Mouse (Mus musculus) C2C12 (cell line): ENCODE data around the gene Cog1. TPM values are rescaled to one million over a fixed set of nuclear protein-coding genes. Genes with fewer than 3 reads are reported as not detected.

Experiments used
- H3K27me3 ChIP-seq: one replicate; pipeline ENCODE4 v1.6.1; 2011; ENCODE audit not compliant: control insufficient read depth, insufficient read depth, insufficient read length
- H3K36me3 ChIP-seq: one replicate; pipeline ENCODE4 v1.6.1; 2011; ENCODE audit not compliant: control insufficient read depth, insufficient read depth
- H3K4me3 ChIP-seq: one replicate; pipeline ENCODE4 v1.5.1; 2011; ENCODE audit warnings: mild to moderate bottlenecking, control low read depth; ENCODE audit not compliant: poor library complexity, insufficient read depth, severe bottlenecking
- H3K79me2 ChIP-seq: one replicate; pipeline ENCODE4 v1.6.1; 2011; ENCODE audit not compliant: control insufficient read depth, insufficient read depth
- H3K79me3 ChIP-seq: one replicate; pipeline ENCODE4 v1.6.1; 2011; ENCODE audit warnings: low read depth, control low read depth
- H3ac ChIP-seq: one replicate; pipeline ENCODE3; 2011; ENCODE audit warnings: low read depth; ENCODE audit not compliant: control insufficient read depth, insufficient read length
- CEBPB ChIP-seq: IDR thresholded peaks from one replicate; pipeline ENCODE4 v1.6.1; 2011; ENCODE audit warnings: low read depth, mild to moderate bottlenecking, control low read depth, moderate library complexity
- CTCF ChIP-seq: IDR thresholded peaks from one replicate; pipeline ENCODE4 v1.5.1; 2011; ENCODE audit not compliant: control insufficient read depth, insufficient read depth, insufficient read length
- FOSL1 ChIP-seq: IDR thresholded peaks from one replicate; pipeline ENCODE4 v1.8.0; 2011; ENCODE audit warnings: mild to moderate bottlenecking, low read length; ENCODE audit not compliant: poor library complexity, insufficient read depth, severe bottlenecking
- MAX ChIP-seq: IDR thresholded peaks from one replicate; pipeline ENCODE4 v1.6.1; 2011; ENCODE audit warnings: mild to moderate bottlenecking, control low read depth
- MYOD1 ChIP-seq: IDR thresholded peaks from one replicate; pipeline ENCODE4 v1.6.1; 2011; ENCODE audit warnings: low read depth; ENCODE audit not compliant: control insufficient read depth, insufficient read length
- MYOG ChIP-seq: IDR thresholded peaks from one replicate; pipeline ENCODE4 v1.6.1; 2011; ENCODE audit not compliant: control insufficient read depth, insufficient read length; ENCODE audit errors: extremely low read depth
- USF1 ChIP-seq: IDR thresholded peaks from one replicate; pipeline ENCODE4 v1.6.1; 2011; ENCODE audit warnings: low read depth, mild to moderate bottlenecking, control low read depth, moderate library complexity
- polyA plus RNA-seq: library from polyadenylated mRNA; unstranded; fragments of >200 nt; fragmentation: generic; extraction: Trizol; gene quantifications from one replicate; pipeline ENCODE4 v1.2.1, GENCODE M21; 2012; ENCODE audit warnings: missing spikeins

Cog1 gene
- polyA plus RNA-seq, 1 experiment, result 21.2 TPM

DNA sequence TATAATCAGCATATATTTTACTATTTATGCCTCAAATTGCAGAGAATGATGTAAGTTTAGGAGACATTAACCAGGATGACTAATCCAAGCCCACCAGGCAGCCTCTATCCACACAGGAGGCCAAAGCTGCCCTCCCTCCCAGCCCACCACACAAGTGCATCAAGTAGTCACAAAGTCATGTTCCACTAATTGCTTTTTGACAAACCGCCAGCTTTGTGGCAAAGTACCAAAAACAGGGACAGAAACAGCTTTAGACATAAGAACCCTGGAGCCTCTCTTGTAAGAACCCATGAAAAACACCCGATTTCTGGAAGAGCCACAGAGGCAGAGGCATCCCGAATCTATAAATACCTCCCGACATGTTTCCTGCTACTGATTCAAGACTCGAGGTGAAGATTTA, 38.7 kb upstream of the Cog1 start:
- Histone ChIP-seq H3ac (no peak overlapping the region), H3K79me3 (no peaks in the 10 kb centered on the region), H3K36me3 (no peaks in the 10 kb centered on the region), H3K4me3 (no peak overlapping the region), H3K27me3 (no peaks in the 10 kb centered on the region), H3K79me2 (no peaks in the 10 kb centered on the region)
- TF ChIP-seq FOSL1, result no peak
- no peak for TF ChIP-seq CTCF
- TF ChIP-seq MAX, result no peak
- TF ChIP-seq MYOG, result no peak
- no peak for TF ChIP-seq USF1
- TF ChIP-seq MYOD1, result no peak
- no peak for TF ChIP-seq CEBPB

DNA sequence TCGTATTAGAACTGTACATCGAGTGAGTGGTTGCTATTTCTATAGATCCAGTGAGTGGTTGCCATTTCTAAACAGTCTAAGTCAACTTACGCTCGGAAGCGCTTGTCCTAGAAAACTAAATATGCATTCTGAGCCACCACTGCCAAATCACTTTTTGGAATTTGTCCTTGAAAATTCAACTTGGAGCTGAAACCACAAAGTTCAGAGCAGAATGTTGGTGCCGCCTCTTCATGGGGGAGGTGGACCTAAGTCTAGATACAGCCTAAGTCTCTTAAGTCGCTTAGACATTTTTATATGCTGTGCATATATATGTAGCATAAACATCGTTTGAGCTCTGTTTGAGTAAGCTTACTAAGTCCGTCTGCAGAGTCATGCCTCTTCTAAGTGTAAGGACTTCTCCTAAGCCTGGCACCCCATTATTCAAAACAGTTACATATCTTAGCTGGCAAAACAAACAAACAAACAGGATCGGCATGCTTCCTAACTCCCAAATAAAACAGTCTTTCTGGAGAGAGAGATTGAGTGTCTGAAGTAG, 37.8 kb upstream of the Cog1 start:
- Histone ChIP-seq H3K79me3 (no peaks in the 10 kb centered on the region), H3K27me3 (no peaks in the 10 kb centered on the region), H3K4me3 (no peak overlapping the region), H3ac (no peak overlapping the region), H3K79me2 (no peaks in the 10 kb centered on the region), H3K36me3 (no peaks in the 10 kb centered on the region)
- TF ChIP-seq CTCF, result no peak
- no peak for TF ChIP-seq CEBPB
- no peak for TF ChIP-seq MYOD1
- TF ChIP-seq MAX, result no peak
- no peak for TF ChIP-seq USF1
- TF ChIP-seq MYOG, result no peak
- no peak for TF ChIP-seq FOSL1

DNA sequence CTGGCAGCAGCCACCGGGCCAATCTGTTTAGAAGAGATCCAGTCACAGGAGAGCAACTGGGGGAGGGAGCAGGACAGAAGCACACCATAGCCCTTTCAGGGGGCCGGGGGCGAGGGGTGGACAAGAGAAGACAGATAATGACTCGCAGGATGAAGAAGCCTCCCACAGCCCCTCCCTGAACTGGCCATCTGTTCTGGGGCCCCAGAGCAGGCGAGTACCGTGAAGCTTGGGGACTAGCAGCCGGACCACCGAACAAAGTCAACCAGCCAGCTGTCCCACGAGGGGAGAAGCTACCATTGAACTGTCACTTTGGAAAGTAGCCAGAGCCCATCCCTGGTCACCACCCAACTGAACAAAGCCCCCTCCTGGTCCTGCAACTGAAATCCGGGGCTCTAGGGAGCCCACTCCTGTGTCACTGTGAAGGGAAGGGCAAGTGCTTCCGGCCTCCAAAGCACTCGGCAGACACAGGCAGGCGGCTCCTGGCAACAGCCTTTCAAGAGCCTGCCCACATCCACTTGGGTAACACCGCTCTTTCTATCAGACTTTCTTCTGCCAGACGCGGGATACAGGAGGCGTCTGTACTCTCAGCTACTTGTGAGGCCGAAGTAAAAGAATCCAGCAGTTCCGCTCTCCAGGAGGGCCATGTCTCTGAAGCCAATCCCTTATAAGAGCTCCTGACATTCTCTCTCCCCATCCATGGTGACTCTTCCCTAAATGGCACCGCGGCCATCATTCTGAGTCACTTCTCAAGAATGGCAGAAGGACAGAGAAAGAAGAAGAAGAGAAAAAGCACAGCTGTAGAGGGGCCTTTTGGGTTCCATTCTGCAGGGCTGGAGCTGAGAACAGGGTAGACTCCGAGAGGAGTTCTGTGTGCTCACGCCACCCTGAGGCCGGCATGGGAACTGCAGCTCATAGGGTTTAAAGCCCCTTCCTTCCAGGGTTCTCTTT, 37.0 kb upstream of the Cog1 start:
- Histone ChIP-seq H3K27me3 (no peaks in the 10 kb centered on the region), H3K79me2 (no peaks in the 10 kb centered on the region), H3K4me3 (no peak overlapping the region), H3ac (no peak overlapping the region), H3K36me3 (no peaks in the 10 kb centered on the region), H3K79me3 (no peaks in the 10 kb centered on the region)
- TF ChIP-seq CTCF, result peak; percentile 58
- TF ChIP-seq MYOD1, result no peak
- no peak for TF ChIP-seq FOSL1
- TF ChIP-seq MYOG, result no peak

DNA sequence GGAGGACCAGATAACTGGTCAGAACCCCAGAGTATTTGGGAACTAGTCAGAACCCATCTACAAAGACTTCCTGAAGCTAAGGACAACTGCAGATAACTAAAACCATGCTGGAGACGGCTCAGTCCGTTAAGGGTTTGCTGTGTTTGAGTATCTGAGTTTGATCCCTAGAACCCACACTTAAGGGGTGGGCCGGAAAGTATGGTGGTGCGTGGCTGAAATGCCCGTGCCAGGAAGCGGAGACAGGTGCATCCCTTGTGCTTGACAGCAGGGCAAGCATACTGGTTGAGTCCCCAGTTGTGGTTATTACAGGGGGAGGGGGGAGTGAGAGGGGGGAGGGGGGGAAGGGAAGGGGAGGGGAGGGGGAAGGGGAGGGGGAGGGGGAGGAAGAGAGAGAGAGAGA, 34.5 kb upstream of the Cog1 start:
- Histone ChIP-seq H3K79me2 (no peaks in the 10 kb centered on the region), H3K79me3 (no peaks in the 10 kb centered on the region), H3ac (no peak overlapping the region), H3K36me3 (no peaks in the 10 kb centered on the region), H3K4me3 (no peak overlapping the region), H3K27me3 (peaks cover 2% of the 10 kb centered on the region)
- TF ChIP-seq MAX, result no peak
- TF ChIP-seq MYOD1, result no peak
- no peak for TF ChIP-seq MYOG
- TF ChIP-seq CEBPB, result no peak
- TF ChIP-seq CTCF, result no peak
- no peak for TF ChIP-seq USF1
- TF ChIP-seq FOSL1, result no peak

DNA sequence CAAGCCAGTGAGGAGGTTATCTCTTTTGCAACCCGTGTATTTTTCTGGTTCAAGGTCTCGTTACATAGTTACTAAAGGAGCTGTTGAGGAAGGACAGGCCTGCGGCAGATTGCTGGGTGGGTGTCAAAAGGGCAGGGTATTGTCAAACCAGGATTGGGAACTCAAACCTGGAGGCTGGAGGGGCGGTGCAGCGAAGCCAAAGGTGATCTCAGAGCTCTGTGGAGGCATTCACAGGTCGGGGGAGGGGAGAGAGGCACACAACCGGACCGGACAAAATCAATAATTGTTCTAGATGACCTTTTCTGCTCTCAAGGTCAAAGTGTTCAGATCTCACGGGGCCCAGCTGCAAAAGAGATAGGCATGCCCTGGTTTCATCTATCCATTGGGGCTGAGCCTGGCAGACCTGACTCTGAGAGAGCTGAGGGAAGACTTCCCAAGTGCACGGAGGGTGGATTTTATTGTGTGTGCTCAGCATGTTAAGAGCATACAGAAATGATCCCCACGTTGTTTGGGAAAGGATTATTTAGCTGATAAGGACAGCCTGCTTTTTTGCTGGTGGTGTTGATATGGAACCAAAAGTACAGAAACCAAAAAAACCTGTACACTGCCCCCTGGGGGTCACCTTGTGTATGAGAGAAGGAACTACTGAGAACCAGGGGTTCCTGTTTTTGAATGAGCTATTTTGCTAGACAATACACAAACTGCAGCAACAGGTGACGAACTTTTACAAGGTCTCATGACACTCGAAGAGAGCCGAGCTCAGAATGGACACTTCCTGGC, 31.6 kb upstream of the Cog1 start:
- Histone ChIP-seq H3K36me3 (no peaks in the 10 kb centered on the region), H3K27me3 (peaks cover 6% of the 10 kb centered on the region)
- no peak for TF ChIP-seq MYOD1
- TF ChIP-seq MYOG, result no peak
- no peak for TF ChIP-seq CEBPB
- no peak for TF ChIP-seq USF1
- no peak for TF ChIP-seq MAX
- TF ChIP-seq CTCF, result no peak
- no peak for TF ChIP-seq FOSL1

More for the DNA sequence above, 31.6 kb upstream of the Cog1 start:
- Histone ChIP-seq H3K4me3 (no peak overlapping the region), H3K79me3 (no peaks in the 10 kb centered on the region), H3ac (no peak overlapping the region), H3K79me2 (no peaks in the 10 kb centered on the region)
